In the genomic region with DNA sequence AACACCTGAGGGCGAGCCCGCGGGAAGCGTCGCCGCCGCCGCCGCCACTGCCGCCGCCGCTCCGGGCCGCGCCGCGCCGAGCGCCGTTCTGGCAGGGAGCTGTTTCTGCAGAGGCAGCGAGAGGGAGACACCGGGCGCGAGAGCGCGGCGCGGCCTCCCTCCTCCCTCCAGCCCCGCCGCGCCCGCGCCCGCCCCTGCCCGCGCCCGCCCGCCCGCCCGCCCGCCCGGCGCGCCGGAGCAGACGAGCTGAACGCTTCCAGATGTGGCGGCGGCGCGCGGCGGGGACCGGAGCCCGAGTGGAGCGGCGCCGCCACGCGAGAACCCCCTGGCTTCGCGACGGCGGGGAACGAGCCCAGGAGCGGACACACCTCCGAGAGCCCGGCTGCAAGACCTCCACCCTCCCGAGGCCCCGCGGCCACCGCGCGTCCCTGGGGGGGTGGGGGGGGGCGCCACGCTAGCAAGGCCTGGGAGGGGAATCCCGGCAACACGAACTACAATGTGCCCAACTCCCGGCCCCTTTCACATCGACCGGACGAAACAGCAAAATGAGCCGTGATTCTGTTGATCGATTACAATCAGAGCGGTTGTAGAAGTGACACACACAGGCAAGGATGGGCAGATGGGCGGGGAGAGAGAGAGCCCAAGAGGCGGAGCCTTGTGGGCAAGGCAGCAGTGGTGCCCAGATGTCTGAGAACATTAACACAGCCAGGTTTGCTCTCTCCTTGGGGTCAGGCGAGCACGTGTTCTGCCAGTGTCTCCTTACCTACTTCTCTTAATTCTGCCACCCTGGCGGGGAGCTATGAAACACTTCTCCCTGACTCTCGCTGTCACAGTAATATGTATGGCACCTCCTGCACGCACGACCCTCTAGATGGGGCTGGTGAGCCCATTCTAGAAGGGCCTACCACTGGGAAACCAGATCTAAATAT, we compare ENCODE assay signal across 8 mouse cellular contexts.
A peak's percentile ranks its signal among the peaks of the same experiment; 100 is the strongest.
DNase-seq lines count a peak whose midpoint lies in the region; ATAC-seq and TF ChIP-seq lines count a peak whose summit lies in the region.

No protein-coding gene starts in this region.

- H3K9me3 ChIP-seq in neural tube, embryonic 15.5 days (replicated peaks), result no peaks in the 10 kb centered on the region

- H3K27me3 ChIP-seq in neural tube, embryonic 15.5 days (replicated peaks), result 0 out of 2 replicates have a peak, but pooled peaks cover 3% of the 10 kb centered on the region

- H3K27ac ChIP-seq in layer of hippocampus, adult 2 months, result peak overlapping the region; percentile 96
- H3K27ac ChIP-seq in neural tube, embryonic 15.5 days (replicated peaks), result peak overlapping the region; percentile 97

- peak overlapping the region; percentile 85 for H3K4me3 ChIP-seq in layer of hippocampus, adult 2 months
- H3K4me3 ChIP-seq in neural tube, embryonic 15.5 days (replicated peaks), result peak overlapping the region; percentile 79

- H3K9ac ChIP-seq in neural tube, embryonic 15.5 days (replicated peaks), result peak overlapping the region; percentile 90

- peak; percentile 35 for DNase-seq in T-cell, adult 2 months (ENCODE audit: low spot score)
- peak; percentile 69 for DNase-seq in cerebellum, adult 8-10 months
- DNase-seq in frontal cortex, adult 2 months (ENCODE audit: extremely low spot score in 1 of 2, low spot score in 1 of 2), result peak; percentile 58 to 82
- peak; percentile 67 for DNase-seq in layer of hippocampus, adult 2 months (ENCODE audit: low spot score in 2 of 2)
- DNase-seq in lung, adult 18-20 months, result peak; percentile 50 to 59
- DNase-seq in thymus, postnatal 14 days, result peak; percentile 71

- TF ChIP-seq CTCF in layer of hippocampus, adult 2 months (conservative IDR thresholded peaks at IDR 0.05), result peak; percentile 88

- WGBS in neural tube, embryonic 15.5 days, result under 1% methylated on average over 49 of the region's 93 CpGs

- H3K36me3 ChIP-seq in neural tube, embryonic 15.5 days, result no peaks in the 10 kb centered on the region

- peak overlapping the region; percentile 81 for H3K4me2 ChIP-seq in neural tube, embryonic 15.5 days

- peaks cover 40% of the 10 kb centered on the region for H3K4me1 ChIP-seq in neural tube, embryonic 15.5 days

- ATAC-seq in hematopoietic stem cell, adult 5-6 weeks (replicated peaks in 1 of 2; ENCODE audit: insufficient read depth in 1 of 2, low FRiP score in 2 of 2, low TSS enrichment in 1 of 2, low read depth in 1 of 2, poor library complexity in 2 of 2, severe bottlenecking in 2 of 2), result peak; percentile 84 to 87
- ATAC-seq in neural tube, embryonic 15.5 days (ENCODE audit: low FRiP score), result peak; percentile 87

Comparison
In these comparisons a context has a peak if more than half of its experiments do, and no peak if none do; other contexts are left out.
1. Peak in every context shown above with its lines: DNase-seq, ATAC-seq, H3K4me3 ChIP-seq and H3K27ac ChIP-seq.